30 mouse cellular contexts compared by ENCODE assay signal in the genomic region with DNA sequence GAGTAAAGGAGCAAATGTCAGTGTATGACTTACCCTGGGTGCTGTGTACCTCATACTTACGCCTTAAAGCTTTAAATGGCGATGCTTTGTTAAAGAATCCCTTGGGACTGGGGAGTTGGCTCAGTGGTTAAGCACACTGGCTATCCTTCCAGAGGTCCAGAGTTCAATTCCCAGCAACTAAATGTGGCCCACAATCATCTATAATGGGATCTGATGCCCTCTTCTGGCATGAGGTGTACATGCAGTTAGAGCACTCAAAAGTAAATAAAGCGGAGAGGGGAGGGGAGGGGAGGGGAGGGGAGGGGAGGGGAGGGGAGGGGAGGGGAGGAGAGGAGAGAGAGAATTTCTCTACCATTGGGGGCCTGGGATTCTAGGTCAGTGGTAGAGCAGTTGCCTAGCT. TPM values are rescaled to one million over a fixed set of nuclear protein-coding genes. Genes with fewer than 3 reads are reported as not detected.
DNase-seq lines count a peak whose midpoint lies in the region; ATAC-seq and TF ChIP-seq lines count a peak whose summit lies in the region.
"Had no signal": no experiment of that assay in that cellular context is flagged by ENCODE, and none has a peak within 500 bp of the region (broad histone marks: within the 10 kb centered on the region; RNA-seq: fewer than 3 reads in every experiment).

No protein-coding gene starts in this region.

- no peak for ATAC-seq in liver, embryonic 14.5 days (ENCODE audit: insufficient read depth)
- ATAC-seq in liver, embryonic 11.5 days (replicated peaks; ENCODE audit: low FRiP score): no peak
- ATAC-seq: forebrain, embryonic 15.5 days had no signal

- peaks cover 7 to 19% of the 10 kb centered on the region in 2 experiments for H3K4me1 ChIP-seq in liver, embryonic 14.5 days (replicated peaks; ENCODE audit: control insufficient read depth in 2 of 2, insufficient read depth in 2 of 2, low read length in 1 of 2)
- peaks cover 11% of the 10 kb centered on the region for H3K4me1 ChIP-seq in liver, embryonic 11.5 days (replicated peaks; ENCODE audit: control insufficient read depth, insufficient read depth, low read length)

- 83% methylated on average over 2 of the region's 3 CpGs for WGBS in liver, embryonic 14.5 days (ENCODE audit: insufficient replicate concordance)
- 96% methylated on average over 2 of the region's 3 CpGs for WGBS in liver, embryonic 11.5 days

- no peaks in the 10 kb centered on the region for H3K27me3 ChIP-seq in liver, embryonic 14.5 days (ENCODE audit: control insufficient read depth, insufficient read depth, low read length)
- no peaks in the 10 kb centered on the region for H3K27me3 ChIP-seq in liver, embryonic 11.5 days (replicated peaks; ENCODE audit: control insufficient read depth, insufficient read depth, low read length)
- H3K27me3 ChIP-seq: embryonic facial prominence, embryonic 13.5 days; forebrain, embryonic 15.5 days; hindbrain, embryonic 15.5 days; limb, embryonic 13.5 days; liver, embryonic 13.5 days; lung, embryonic 15.5 days; neural tube, embryonic 15.5 days; stomach, embryonic 15.5 days had no signal

- peak; percentile 10 for DNase-seq in cerebellum, adult 9-11 months
- no peak for DNase-seq in cerebellum, postnatal 14 days
- no peak for DNase-seq in liver, embryonic 14.5 days (ENCODE audit: low read depth in 3 of 3, low spot score in 3 of 3)
- no peak for DNase-seq in liver, embryonic 11.5 days (ENCODE audit: low spot score)
- DNase-seq in ES-CJ7 (ENCODE audit: low read depth, low spot score) (peak; percentile 64), R1 (ENCODE audit: low read depth, low spot score) (peak; percentile 73)
- no peak for DNase-seq in urinary bladder, postnatal 36 days (ENCODE audit: low spot score in 2 of 2)
- no peak for DNase-seq in embryo, embryonic 10.5 days (ENCODE audit: low spot score)
- DNase-seq: adrenal gland, postnatal 36 days; gastrocnemius, adult 2 months; gastrocnemius, postnatal 36 days; heart, postnatal 14 days; kidney, adult 8-10 months; kidney, postnatal 14 days; liver, embryonic 13.5 days; lung, postnatal 36 days; retina, postnatal 1 day; right cerebral cortex, postnatal 14 days; thymus, postnatal 14 days had no signal

- H3K9ac ChIP-seq in liver, embryonic 14.5 days (replicated peaks): no peak overlapping the region
- H3K9ac ChIP-seq in liver, embryonic 11.5 days (ENCODE audit: low read depth, low read length): no peak overlapping the region
- H3K9ac ChIP-seq: embryonic facial prominence, embryonic 13.5 days; forebrain, embryonic 15.5 days; hindbrain, embryonic 15.5 days; limb, embryonic 13.5 days; liver, embryonic 13.5 days; lung, embryonic 15.5 days; midbrain, embryonic 12.5 days; neural tube, embryonic 15.5 days; stomach, embryonic 15.5 days had no signal

- no peak overlapping the region for H3K4me3 ChIP-seq in liver, embryonic 14.5 days (ENCODE audit: insufficient read depth in 1 of 2, low read depth in 2 of 2, low read length in 2 of 2)
- no peak overlapping the region for H3K4me3 ChIP-seq in liver, embryonic 11.5 days (ENCODE audit: low read depth, low read length)
- H3K4me3 ChIP-seq: embryonic facial prominence, embryonic 13.5 days; forebrain, embryonic 10.5 days; forebrain, embryonic 15.5 days; gastrocnemius, adult 2 months; hindbrain, embryonic 10.5 days; hindbrain, embryonic 15.5 days; left cerebral cortex, adult 2 months; limb, embryonic 13.5 days; liver, embryonic 13.5 days; lung, embryonic 15.5 days; midbrain, embryonic 12.5 days; neural tube, embryonic 15.5 days; stomach, embryonic 15.5 days had no signal

- no peak overlapping the region for H3K4me2 ChIP-seq in liver, embryonic 14.5 days (ENCODE audit: low read depth)
- no peak overlapping the region for H3K4me2 ChIP-seq in liver, embryonic 11.5 days
- H3K4me2 ChIP-seq: embryonic facial prominence, embryonic 13.5 days; forebrain, embryonic 15.5 days; hindbrain, embryonic 15.5 days; limb, embryonic 13.5 days; liver, embryonic 13.5 days; lung, embryonic 15.5 days; midbrain, embryonic 12.5 days; neural tube, embryonic 15.5 days; stomach, embryonic 15.5 days had no signal

- H3K27ac ChIP-seq in liver, embryonic 14.5 days: no peak overlapping the region
- H3K27ac ChIP-seq in liver, embryonic 11.5 days (ENCODE audit: low read depth, low read length): no peak overlapping the region
- H3K27ac ChIP-seq: embryonic facial prominence, embryonic 13.5 days; forebrain, embryonic 10.5 days; forebrain, embryonic 15.5 days; hindbrain, embryonic 10.5 days; hindbrain, embryonic 15.5 days; left cerebral cortex, adult 2 months; limb, embryonic 13.5 days; liver, embryonic 13.5 days; lung, embryonic 15.5 days; midbrain, embryonic 12.5 days; neural tube, embryonic 15.5 days; stomach, embryonic 15.5 days had no signal

- 0 out of 2 replicates have a peak, but pooled peaks have one; percentile 7 for TF ChIP-seq EP300 in liver, embryonic 14.5 days (IDR thresholded peaks at IDR 0.05; ENCODE audit: low read depth)

- H3K36me3 ChIP-seq in liver, embryonic 14.5 days (replicated peaks; ENCODE audit: control insufficient read depth, insufficient read depth, low read depth): peaks cover 14% of the 10 kb centered on the region
- no peaks in the 10 kb centered on the region for H3K36me3 ChIP-seq in liver, embryonic 11.5 days (ENCODE audit: control insufficient read depth, insufficient read depth, low read length)
- H3K36me3 ChIP-seq: embryonic facial prominence, embryonic 13.5 days; forebrain, embryonic 15.5 days; hindbrain, embryonic 10.5 days; hindbrain, embryonic 15.5 days; limb, embryonic 13.5 days; lung, embryonic 15.5 days; midbrain, embryonic 12.5 days; neural tube, embryonic 15.5 days; stomach, embryonic 15.5 days had no signal

- no peaks in the 10 kb centered on the region for H3K9me3 ChIP-seq in liver, embryonic 14.5 days (ENCODE audit: control insufficient read depth, low read length)
- no peaks in the 10 kb centered on the region for H3K9me3 ChIP-seq in liver, embryonic 11.5 days (ENCODE audit: control insufficient read depth, low read length)
- H3K9me3 ChIP-seq: embryonic facial prominence, embryonic 13.5 days; forebrain, embryonic 10.5 days; forebrain, embryonic 15.5 days; hindbrain, embryonic 10.5 days; hindbrain, embryonic 15.5 days; limb, embryonic 13.5 days; liver, embryonic 13.5 days; lung, embryonic 15.5 days; midbrain, embryonic 12.5 days; neural tube, embryonic 15.5 days; stomach, embryonic 15.5 days had no signal

- peak; percentile 42 for TF ChIP-seq CTCF in liver, embryonic 14.5 days (IDR thresholded peaks at IDR 0.05; ENCODE audit: low read depth)

RNA-seq across cellular contexts. Expression of a gene that starts 1.7 kb away (rescaled TPM):
- 70.1 and 90.4 TPM in 2 replicates for polyA plus RNA-seq in liver, embryonic 14.5 days (2012; rRNA removed)
- 49.8 and 56.8 TPM in 2 replicates for polyA plus RNA-seq in liver, embryonic 14.5 days (2014; fragmentation: Nextera tagmentation; extraction: Ambion mirVana)
- polyA plus RNA-seq in liver, embryonic 11.5 days (2014; fragmentation: Nextera tagmentation; extraction: Ambion mirVana): 27.9 and 31.1 TPM in 2 replicates

Comparison
In these comparisons a context has a peak if more than half of its experiments do, and no peak if none do; other contexts are left out.
1. DNase-seq: peak in cerebellum, adult 9-11 months (single experiment), ES-CJ7 (single experiment) and R1 (single experiment); none in cerebellum, postnatal 14 days (0 of 2), liver, embryonic 14.5 days (0 of 3), liver, embryonic 11.5 days (single experiment), urinary bladder, postnatal 36 days (0 of 2) and embryo, embryonic 10.5 days (single experiment).